Mouse (Mus musculus): Measurements from ENCODE around the gene Ostc. TPM values are rescaled to one million over a fixed set of nuclear protein-coding genes. Genes with fewer than 3 reads are reported as not detected.

The Ostc gene
- polyA plus RNA-seq (2015; fragmentation: Nextera tagmentation; extraction: Ambion mirVana), result 239 and 253 TPM in 2 replicates

GRCm38 (mm10) chr3:130708967-130709924, at the start of gene Ostc:
Gene Ostc (minus strand): TSS chr3:130709444.

GRCm38 (mm10) chr3:130730189-130730653, 21.0 kb upstream of the Ostc start, which contains the start of gene Rpl34:
Gene Rpl34 (minus strand): TSS chr3:130730398.

Other genes starting within 250 kb of the Ostc start
- 0.06 TPM in 1 of 2 replicates, not detected in the other for gene Etnppl, start 92.0 kb downstream of the Ostc start, polyA plus RNA-seq (2015; fragmentation: Nextera tagmentation; extraction: Ambion mirVana)
- 766 and 913 TPM in 2 replicates for gene Rpl34, start 21.0 kb upstream of the Ostc start, polyA plus RNA-seq (2015; fragmentation: Nextera tagmentation; extraction: Ambion mirVana)

Data from urinary bladder, postnatal 0 days (tissue).